ENCODE assay signal across 18 mouse cellular contexts in genomic region chr4:125450602-125451321, GRCm38 (mm10). TPM values are rescaled to one million over a fixed set of nuclear protein-coding genes. Genes with fewer than 3 reads are reported as not detected.
DNase-seq lines count a peak whose midpoint lies in the region; ATAC-seq and TF ChIP-seq lines count a peak whose summit lies in the region.
"Had no signal": no experiment of that assay in that cellular context is flagged by ENCODE, and none has a peak within 500 bp of the region (broad histone marks: within the 10 kb centered on the region; RNA-seq: fewer than 3 reads in every experiment).

No protein-coding gene starts in this region.

- no peaks in the 10 kb centered on the region for H3K4me1 ChIP-seq in testis, adult 2 months (ENCODE audit: control insufficient read depth, insufficient read depth, low read length)
- peaks cover 17% of the 10 kb centered on the region for H3K4me1 ChIP-seq in hindbrain, embryonic 13.5 days (replicated peaks)
- peaks cover 44% of the 10 kb centered on the region for H3K4me1 ChIP-seq in midbrain, embryonic 13.5 days (replicated peaks)
- H3K4me1 ChIP-seq: kidney, embryonic 15.5 days had no signal

- DNase-seq in testis, postnatal 14 days (ENCODE audit: low spot score) = no peak
- peak; percentile 45 for DNase-seq in retina, postnatal 1 day
- DNase-seq in kidney, adult 8-10 months = no peak
- DNase-seq in right cerebral cortex, postnatal 14 days = no peak
- no peak for DNase-seq in frontal cortex, postnatal 10 days (ENCODE audit: low spot score in 2 of 2)
- DNase-seq: cerebellum, adult 18-20 months; liver; lung, adult 18-20 months; thymus, postnatal 25 days had no signal

- ATAC-seq in hindbrain, embryonic 13.5 days (ENCODE audit: low FRiP score) = peak; percentile 57
- ATAC-seq in midbrain, embryonic 13.5 days = peak; percentile 85
- ATAC-seq: inflammation-experienced regulatory T-cells, adult 6 months had no signal

- no peak overlapping the region for H3K4me2 ChIP-seq in hindbrain, embryonic 13.5 days
- H3K4me2 ChIP-seq in midbrain, embryonic 13.5 days (replicated peaks) = no peak overlapping the region
- H3K4me2 ChIP-seq: kidney, embryonic 15.5 days had no signal

- no peak for TF ChIP-seq CTCF in testis, adult 2 months (IDR thresholded peaks at IDR 0.05; ENCODE audit: control insufficient read depth, insufficient read depth, insufficient replicate concordance, low read depth, low read length)

- H3K27ac ChIP-seq in testis, adult 2 months (ENCODE audit: control insufficient read depth, insufficient read depth, low read depth, low read length) = no peak overlapping the region
- H3K27ac ChIP-seq in hindbrain, embryonic 13.5 days = peak overlapping the region; percentile 49; the same call in 1 of the 2 replicates
- peak overlapping the region; percentile 61 for H3K27ac ChIP-seq in midbrain, embryonic 13.5 days
- H3K27ac ChIP-seq: kidney, embryonic 15.5 days; layer of hippocampus, adult 2 months; macrophage had no signal

- TF ChIP-seq POLR2A in testis, adult 2 months (IDR thresholded peaks at IDR 0.05; ENCODE audit: control insufficient read depth, low read depth, low read length) = no peak

- no peaks in the 10 kb centered on the region for H3K27me3 ChIP-seq in testis, adult 2 months (ENCODE audit: control insufficient read depth, insufficient read depth, low read length)
- peaks cover 4% of the 10 kb centered on the region; the same call in 1 of the 2 replicates for H3K27me3 ChIP-seq in hindbrain, embryonic 13.5 days
- H3K27me3 ChIP-seq in midbrain, embryonic 13.5 days = peaks cover 23% of the 10 kb centered on the region

- H3K9me3 ChIP-seq in hindbrain, embryonic 13.5 days = no peaks in the 10 kb centered on the region
- no peaks in the 10 kb centered on the region for H3K9me3 ChIP-seq in midbrain, embryonic 13.5 days
- H3K9me3 ChIP-seq: kidney, embryonic 15.5 days had no signal

- no peak overlapping the region for H3K9ac ChIP-seq in hindbrain, embryonic 13.5 days
- no peak overlapping the region for H3K9ac ChIP-seq in midbrain, embryonic 13.5 days (replicated peaks)
- H3K9ac ChIP-seq: kidney, embryonic 15.5 days had no signal

- peak overlapping the region; percentile 41 for H3K4me3 ChIP-seq in testis, adult 2 months (ENCODE audit: control insufficient read depth, low read depth, low read length)
- H3K4me3 ChIP-seq in hindbrain, embryonic 13.5 days = no peak overlapping the region
- H3K4me3 ChIP-seq in midbrain, embryonic 13.5 days (replicated peaks) = no peak overlapping the region
- H3K4me3 ChIP-seq: kidney, embryonic 15.5 days; layer of hippocampus, adult 2 months; myocyte had no signal

- 41% methylated on average over 7 of the region's 7 CpGs for WGBS in hindbrain, embryonic 13.5 days
- 25% methylated on average over 7 of the region's 7 CpGs for WGBS in midbrain, embryonic 13.5 days

- H3K36me3 ChIP-seq in testis, adult 2 months (ENCODE audit: control insufficient read depth, insufficient read depth, low read length) = no peaks in the 10 kb centered on the region
- no peaks in the 10 kb centered on the region for H3K36me3 ChIP-seq in hindbrain, embryonic 13.5 days
- no peaks in the 10 kb centered on the region for H3K36me3 ChIP-seq in midbrain, embryonic 13.5 days
- H3K36me3 ChIP-seq: G1E; kidney, embryonic 15.5 days had no signal

RNA-seq across cellular contexts. Expression of gene Grik3, which starts 39.7 kb away (rescaled TPM):
- polyA plus RNA-seq in testis, adult 2 months (2012; rRNA removed) = 0.29 and 0.38 TPM in 2 replicates
- 3.9 and 4.1 TPM in 2 replicates for polyA plus RNA-seq in hindbrain, embryonic 13.5 days (2015; fragmentation: Nextera tagmentation; extraction: Ambion mirVana)
- polyA plus RNA-seq in midbrain, embryonic 13.5 days (2015; fragmentation: Nextera tagmentation; extraction: Ambion mirVana) = 3.1 and 3.6 TPM in 2 replicates
- polyA plus RNA-seq: G1E; inflammation-experienced regulatory T-cells, adult 6 months; macrophage; myocyte had no signal
